23 mouse cellular contexts compared by ENCODE assay signal in the genomic region with DNA sequence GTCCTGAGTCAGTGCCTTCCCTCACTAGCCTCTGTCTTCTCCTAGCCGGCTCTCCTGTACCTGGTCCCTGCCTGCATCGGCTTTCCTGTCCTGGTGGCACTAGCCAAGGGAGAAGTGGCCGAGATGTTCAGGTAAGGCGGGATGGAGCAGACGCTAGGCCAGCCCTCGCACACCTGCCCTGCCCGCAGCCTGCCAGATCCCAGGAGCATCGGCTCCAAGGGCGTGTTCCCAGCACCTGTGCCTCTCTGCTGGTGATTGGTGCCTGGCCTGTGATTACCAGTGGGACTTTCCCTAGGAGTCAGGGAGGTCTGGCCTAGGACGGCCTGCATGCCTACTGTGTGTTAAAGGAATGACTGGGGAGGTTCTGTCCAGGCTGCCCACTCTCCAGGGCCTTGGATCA. TPM values are rescaled to one million over a fixed set of nuclear protein-coding genes. Genes with fewer than 3 reads are reported as not detected.
A peak's percentile ranks its signal among the peaks of the same experiment; 100 is the strongest.
DNase-seq lines count a peak whose midpoint lies in the region; ATAC-seq and TF ChIP-seq lines count a peak whose summit lies in the region.
"Had no signal": no experiment of that assay in that cellular context is flagged by ENCODE, and none has a peak within 500 bp of the region (broad histone marks: within the 10 kb centered on the region; RNA-seq: fewer than 3 reads in every experiment).

No protein-coding gene starts in this region.

- TF ChIP-seq CTCF in heart, adult 2 months (IDR thresholded peaks at IDR 0.05), result no peak

- no peak for TF ChIP-seq POLR2A in heart, adult 2 months (IDR thresholded peaks at IDR 0.05; ENCODE audit: insufficient read depth, low read depth, low read length)
- TF ChIP-seq POLR2A in myocyte (IDR thresholded peaks at IDR 0.05; ENCODE audit: insufficient read length, low read depth), result no peak

- H3K9me3 ChIP-seq in heart, embryonic 10.5 days, result no peaks in the 10 kb centered on the region
- H3K9me3 ChIP-seq in kidney, embryonic 14.5 days (ENCODE audit: control insufficient read depth, low read length), result peaks cover 4% of the 10 kb centered on the region; the same call in 1 of the 2 replicates
- H3K9me3 ChIP-seq: embryonic facial prominence, embryonic 13.5 days; heart, embryonic 12.5 days; limb, embryonic 12.5 days had no signal

- H3K27ac ChIP-seq in heart, embryonic 10.5 days, result 0 out of 2 replicates have a peak overlapping the region, but pooled peaks have one; percentile 12
- no peak overlapping the region for H3K27ac ChIP-seq in heart, adult 2 months
- no peak overlapping the region for H3K27ac ChIP-seq in kidney, embryonic 14.5 days (ENCODE audit: low read depth, low read length)
- H3K27ac ChIP-seq: embryonic facial prominence, embryonic 13.5 days; layer of hippocampus, adult 2 months had no signal

- intact Hi-C loops in heart, adult 2 months (cut with DNase I), result no loop called here

- TF ChIP-seq EP300 in heart, adult 2 months (IDR thresholded peaks at IDR 0.05; ENCODE audit: insufficient read depth, low read depth, low read length), result no peak

- peak overlapping the region; percentile 6 for H3K4me2 ChIP-seq in myocyte (ENCODE audit: low read depth)
- H3K4me2 ChIP-seq in kidney, embryonic 14.5 days (replicated peaks; ENCODE audit: low read depth, low read length), result no peak overlapping the region
- H3K4me2 ChIP-seq: embryonic facial prominence, embryonic 13.5 days; heart, embryonic 12.5 days; limb, embryonic 12.5 days; liver, embryonic 11.5 days; midbrain, embryonic 11.5 days had no signal

- ATAC-seq in kidney, embryonic 14.5 days (ENCODE audit: low FRiP score, low TSS enrichment), result no peak
- ATAC-seq: forebrain, embryonic 14.5 days; liver, postnatal 0 days; lung, postnatal 0 days had no signal

- H3ac ChIP-seq in myocyte (ENCODE audit: control insufficient read depth, insufficient read length), result no peak overlapping the region

- WGBS in heart, embryonic 10.5 days, result 94% methylated on average over 10 of the region's 10 CpGs
- 97% methylated on average over 10 of the region's 10 CpGs for WGBS in heart, adult 2 months
- 89% methylated on average over 10 of the region's 10 CpGs for WGBS in kidney, embryonic 14.5 days

- DNase-seq in heart, embryonic 10.5 days (ENCODE audit: low spot score), result no peak
- DNase-seq in heart, adult 2 months, result no peak
- DNase-seq in cerebellum, adult 8-10 months, result peak; percentile 54
- DNase-seq in cerebellum, adult 9-11 months, result peak; percentile 61
- DNase-seq in adrenal gland, adult 2 months, result no peak
- DNase-seq: heart, postnatal 10 days; kidney, adult 2 months; kidney, postnatal 10 days; liver, postnatal 0 days; retina, postnatal 1 day; right cerebral cortex, postnatal 25 days; spleen, adult 18-20 months; thymus, postnatal 4 days had no signal

- H3K79me2 ChIP-seq in heart, adult 2 months (replicated peaks; ENCODE audit: control insufficient read depth, insufficient read depth, low read length), result no peaks in the 10 kb centered on the region
- H3K79me2 ChIP-seq in myocyte (ENCODE audit: control insufficient read depth, insufficient read depth), result peaks cover 4% of the 10 kb centered on the region

- peaks cover 26% of the 10 kb centered on the region for H3K4me1 ChIP-seq in heart, embryonic 10.5 days
- peaks cover 6% of the 10 kb centered on the region for H3K4me1 ChIP-seq in heart, adult 2 months (ENCODE audit: control insufficient read depth, insufficient read depth, low read length)
- no peaks in the 10 kb centered on the region for H3K4me1 ChIP-seq in kidney, embryonic 14.5 days (ENCODE audit: control insufficient read depth, insufficient read depth, low read length)

- H3K4me3 ChIP-seq in heart, embryonic 10.5 days, result no peak overlapping the region
- H3K4me3 ChIP-seq in heart, adult 2 months, result no peak overlapping the region
- H3K4me3 ChIP-seq in myocyte, result no peak overlapping the region
- no peak overlapping the region for H3K4me3 ChIP-seq in kidney, embryonic 14.5 days (ENCODE audit: low read length)
- H3K4me3 ChIP-seq: embryonic facial prominence, embryonic 13.5 days; heart, embryonic 12.5 days; layer of hippocampus, adult 2 months; limb, embryonic 12.5 days had no signal

- H3K9ac ChIP-seq in heart, adult 2 months (ENCODE audit: low read depth, low read length), result no peak overlapping the region
- H3K9ac ChIP-seq in kidney, embryonic 14.5 days (ENCODE audit: low read depth, low read length), result no peak overlapping the region
- H3K9ac ChIP-seq: heart, embryonic 12.5 days; limb, embryonic 12.5 days; liver, postnatal 0 days had no signal

- peaks cover 95% of the 10 kb centered on the region for H3K36me3 ChIP-seq in heart, embryonic 10.5 days
- H3K36me3 ChIP-seq in heart, adult 2 months (ENCODE audit: control insufficient read depth, insufficient read depth, low read length), result no peaks in the 10 kb centered on the region
- peaks cover 34% of the 10 kb centered on the region for H3K36me3 ChIP-seq in myocyte (ENCODE audit: control insufficient read depth, insufficient read depth)
- peaks cover 95% of the 10 kb centered on the region for H3K36me3 ChIP-seq in kidney, embryonic 14.5 days (ENCODE audit: control insufficient read depth, insufficient read depth, low read length)

- H3K27me3 ChIP-seq in heart, embryonic 10.5 days (ENCODE audit: insufficient read depth, poor library complexity, severe bottlenecking), result no peaks in the 10 kb centered on the region
- no peaks in the 10 kb centered on the region for H3K27me3 ChIP-seq in heart, adult 2 months (ENCODE audit: control insufficient read depth, insufficient read depth, low read length)
- H3K27me3 ChIP-seq in myocyte (ENCODE audit: control insufficient read depth, insufficient read depth, insufficient read length), result no peaks in the 10 kb centered on the region
- no peaks in the 10 kb centered on the region for H3K27me3 ChIP-seq in kidney, embryonic 14.5 days (ENCODE audit: control insufficient read depth, insufficient read depth, low read length)
- H3K27me3 ChIP-seq: embryonic facial prominence, embryonic 13.5 days; heart, embryonic 12.5 days; limb, embryonic 12.5 days had no signal

TF ChIP-seq in myocyte, 11 proteins besides CTCF, POLR2A, EP300 and RAD21:
- TF ChIP-seq MYOG (IDR thresholded peaks at IDR 0.05; ENCODE audit: control insufficient read depth in 1 of 3, insufficient read depth in 1 of 3, insufficient read length in 2 of 3, low read depth in 2 of 3) (peak in 1 of 3 experiments; percentile 61), TCF12 (IDR thresholded peaks at IDR 0.05; ENCODE audit: insufficient read depth, poor library complexity, severe bottlenecking) (no peak), MYOD1 (IDR thresholded peaks at IDR 0.05; ENCODE audit: control insufficient read depth in 1 of 3, insufficient read length in 2 of 3, low read depth in 2 of 3) (peak in 1 of 3 experiments; percentile 61)

RNA-seq across cellular contexts. Expression of gene Mcts2, which starts 13.3 kb away (rescaled TPM):
- polyA plus RNA-seq in heart, embryonic 10.5 days (2016; fragmentation: Nextera tagmentation; extraction: Ambion mirVana), result 28.0 and 33.2 TPM in 2 replicates
- 10 to 100 TPM; 14.8 to 18.2 TPM for total RNA-seq in heart, adult 2 months (2021)
- 8.6 and 12.1 TPM in 2 replicates for polyA plus RNA-seq in heart, adult 2 months (2012; rRNA removed)
- polyA plus RNA-seq in myocyte (2012; fragmentation: generic; extraction: Trizol), result 27.0 TPM
- polyA plus RNA-seq in kidney, embryonic 14.5 days (2014; fragmentation: Nextera tagmentation; extraction: Ambion mirVana), result 35.4 and 40.8 TPM in 2 replicates
- 10 to 100 TPM; 26.7 to 32.9 TPM for total RNA-seq in adrenal gland, adult 2 months (2021)
- polyA plus RNA-seq in adrenal gland, adult 2 months (2012; rRNA removed), result 1.9 and 2.3 TPM in 2 replicates

RNA-seq across cellular contexts. Expression of gene H13, which starts 30.9 kb away (rescaled TPM):
- 84.1 and 103 TPM in 2 replicates for polyA plus RNA-seq in heart, embryonic 10.5 days (2016; fragmentation: Nextera tagmentation; extraction: Ambion mirVana)
- total RNA-seq in heart, adult 2 months (2021), result 10 to 100 TPM; 33.9 to 37.6 TPM
- 42.9 and 43.5 TPM in 2 replicates for polyA plus RNA-seq in heart, adult 2 months (2012; rRNA removed)
- polyA plus RNA-seq in myocyte (2012; fragmentation: generic; extraction: Trizol), result 190 TPM
- 127 and 147 TPM in 2 replicates for polyA plus RNA-seq in kidney, embryonic 14.5 days (2014; fragmentation: Nextera tagmentation; extraction: Ambion mirVana)
- total RNA-seq in adrenal gland, adult 2 months (2021), result 100 to 1,000 TPM; 164 to 202 TPM
- polyA plus RNA-seq in adrenal gland, adult 2 months (2012; rRNA removed), result 358 and 395 TPM in 2 replicates

RNA-seq across cellular contexts. Expression of gene Id1, which starts 35.9 kb away (rescaled TPM):
- polyA plus RNA-seq in heart, embryonic 10.5 days (2016; fragmentation: Nextera tagmentation; extraction: Ambion mirVana), result 92.5 and 124 TPM in 2 replicates
- total RNA-seq in heart, adult 2 months (2021), result 10 to 100 TPM; 56.5 to 59.8 TPM
- polyA plus RNA-seq in heart, adult 2 months (2012; rRNA removed), result 74.7 and 113 TPM in 2 replicates
- 59.5 TPM for polyA plus RNA-seq in myocyte (2012; fragmentation: generic; extraction: Trizol)
- polyA plus RNA-seq in kidney, embryonic 14.5 days (2014; fragmentation: Nextera tagmentation; extraction: Ambion mirVana), result 129 and 178 TPM in 2 replicates
- total RNA-seq in adrenal gland, adult 2 months (2021), result 10 to 100 TPM; 41.5 to 67.3 TPM
- 186 and 275 TPM in 2 replicates for polyA plus RNA-seq in adrenal gland, adult 2 months (2012; rRNA removed)

RNA-seq across cellular contexts. Expression of gene Cox4i2, which starts 53.8 kb away (rescaled TPM):
- 18.8 and 21.1 TPM in 2 replicates for polyA plus RNA-seq in heart, embryonic 10.5 days (2016; fragmentation: Nextera tagmentation; extraction: Ambion mirVana)
- total RNA-seq in heart, adult 2 months (2021), result 10 to 100 TPM; 12.1 to 18.0 TPM
- 12.0 and 13.2 TPM in 2 replicates for polyA plus RNA-seq in heart, adult 2 months (2012; rRNA removed)
- not detected for polyA plus RNA-seq in myocyte (2012; fragmentation: generic; extraction: Trizol)
- 12.1 and 18.8 TPM in 2 replicates for polyA plus RNA-seq in kidney, embryonic 14.5 days (2014; fragmentation: Nextera tagmentation; extraction: Ambion mirVana)
- total RNA-seq in adrenal gland, adult 2 months (2021), result 1 to 10 TPM; 1.4 to 3.4 TPM
- 3.9 and 4.4 TPM in 2 replicates for polyA plus RNA-seq in adrenal gland, adult 2 months (2012; rRNA removed)

Comparison
In these comparisons a context has a peak if more than half of its experiments do, and no peak if none do; other contexts are left out.
1. DNase-seq: peak in cerebellum, adult 8-10 months (single experiment) and cerebellum, adult 9-11 months (single experiment); none in heart, embryonic 10.5 days (single experiment), heart, adult 2 months (0 of 2) and adrenal gland, adult 2 months (single experiment).